Mouse (Mus musculus) gonadal fat pad, adult 2 months (tissue): Measurements from ENCODE around the gene Trpt1. TPM values are rescaled to one million over a fixed set of nuclear protein-coding genes. Genes with fewer than 3 reads are reported as not detected.
A peak's percentile ranks its signal among the peaks of the same experiment; 100 is the strongest.

Experiments
- DNase-seq: peaks from one replicate; pipeline ENCODE4 v3.0.0-alpha.2; 2012; ENCODE audit warnings: low read depth
- polyA plus RNA-seq: library from polyadenylated mRNA; depleted of rRNA; stranded (reverse); fragments of >200 nt; gene quantifications from 2 replicates; pipeline ENCODE4 v1.2.3, GENCODE M21; 2012

Trpt1 gene
- polyA plus RNA-seq, 1 experiment = 21.1 TPM

GRCm38 (mm10) chr19:6992011-6992858, 3.7 kb upstream of the Trpt1 start, which contains the start of gene Dnajc4:
Gene Dnajc4, minus strand, starts transcription at chr19:6992572.
- DNase-seq = peak; percentile 70

GRCm38 (mm10) chr19:6993011-6993770, 2.7 kb upstream of the Trpt1 start:
- no peak for DNase-seq

GRCm38 (mm10) chr19:6994002-6994401, 1.9 kb upstream of the Trpt1 start:
- DNase-seq = no peak

- DNase-seq = no peak
Observed at GRCm38 (mm10) chr19:6994489-6994888, 1.4 kb upstream of the Trpt1 start.

- no peak for DNase-seq
Observed at GRCm38 (mm10) chr19:6995255-6995991, 508 bp upstream of the Trpt1 start.

- DNase-seq = no peak
Observed at GRCm38 (mm10) chr19:6997721-6998290, 1.9 kb downstream of the Trpt1 start.

- DNase-seq = no peak
Observed at GRCm38 (mm10) chr19:6999360-7000063, 3.6 kb downstream of the Trpt1 start.

GRCm38 (mm10) chr19:7006892-7007593, 11.1 kb downstream of the Trpt1 start:
- no peak for DNase-seq

GRCm38 (mm10) chr19:7012426-7012825, 16.5 kb downstream of the Trpt1 start:
- no peak for DNase-seq

- DNase-seq = no peak
Observed at GRCm38 (mm10) chr19:7013984-7014383, 18.1 kb downstream of the Trpt1 start.

- no peak for DNase-seq
Observed at GRCm38 (mm10) chr19:7014481-7015135, 18.7 kb downstream of the Trpt1 start.

- no peak for DNase-seq
Observed at GRCm38 (mm10) chr19:7017541-7018457, 21.9 kb downstream of the Trpt1 start.

- DNase-seq = no peak
Observed at GRCm38 (mm10) chr19:7018546-7018945, 22.6 kb downstream of the Trpt1 start.

- no peak for DNase-seq
Observed at GRCm38 (mm10) chr19:7019191-7019590, 23.3 kb downstream of the Trpt1 start, which contains the start of gene Fermt3. Gene Fermt3, minus strand, starts transcription at chr19:7019469.

GRCm38 (mm10) chr19:7020224-7020641, 24.3 kb downstream of the Trpt1 start:
- DNase-seq = no peak

GRCm38 (mm10) chr19:7029531-7029930, 33.6 kb downstream of the Trpt1 start:
- DNase-seq = no peak

GRCm38 (mm10) chr19:7034006-7034405, 38.1 kb downstream of the Trpt1 start:
- DNase-seq = no peak

- DNase-seq = no peak
Observed at GRCm38 (mm10) chr19:7039088-7039720, 43.3 kb downstream of the Trpt1 start.
